Mouse (Mus musculus) granulocyte monocyte progenitor cell, adult 5-6 weeks (primary cell): ENCODE measurements around the gene Map3k12. TPM values are rescaled to one million over a fixed set of nuclear protein-coding genes. Genes with fewer than 3 reads are reported as not detected.

Source experiments
- ATAC-seq: replicated peaks from 2 replicates; pipeline ENCODE4 v1.8.0; 2016; ENCODE audit warnings: mild to moderate bottlenecking, moderate TSS enrichment, inconsistent platforms; ENCODE audit not compliant: poor library complexity, severe bottlenecking
- total RNA-seq, 2 experiments: library from RNA; stranded (forward) in 1 of 2; stranded (reverse) in 1 of 2; fragments of 200-712, 200-1000 nt in 1 of 2; fragments of >200 nt in 1 of 2; fragmentation: Nextera tagmentation in 1 of 2; gene quantifications; 2 replicates each; pipeline ENCODE4 v1.2.3; 2014 to 2017

The Map3k12 gene
- total RNA-seq, 2 experiments from 2014 or later = 0.26 TPM; not detected in 1

DNA sequence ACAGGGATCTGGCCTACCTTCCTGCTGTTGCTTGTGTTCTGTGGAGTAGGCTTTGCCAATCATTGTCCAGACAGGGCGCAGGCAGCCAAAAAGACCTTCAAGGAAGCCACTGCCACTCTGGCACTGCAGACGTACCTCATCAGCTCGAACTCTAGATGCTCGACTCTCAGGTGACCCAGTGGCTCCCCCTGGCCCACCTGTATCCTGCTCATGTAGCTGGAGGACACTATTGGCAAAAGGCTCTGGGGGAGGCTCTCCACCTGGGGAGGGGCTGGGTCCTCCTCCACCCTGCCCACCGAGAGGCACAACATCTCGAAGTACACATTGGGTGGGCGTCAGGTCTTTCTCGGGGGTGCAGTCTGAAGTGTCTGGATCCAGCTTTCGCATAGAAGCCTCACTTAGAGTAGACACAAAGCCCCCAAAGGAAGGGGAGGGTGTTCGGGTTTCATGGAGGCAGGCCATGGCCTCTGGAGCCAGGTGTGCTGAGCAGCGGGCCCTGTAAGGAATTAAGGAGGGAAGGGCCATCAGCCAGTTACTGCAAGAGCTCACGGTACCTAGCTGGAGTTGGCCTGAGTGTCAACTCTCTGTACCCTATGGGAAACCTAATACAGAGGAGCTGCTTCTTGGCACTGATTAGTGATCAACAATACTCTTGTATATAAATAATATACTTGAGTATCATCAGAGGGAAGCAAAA is 11.6 kb downstream of the Map3k12 start:
- ATAC-seq = no peak

GRCm38 (mm10) chr15:102503924-102504782 is 12.7 kb downstream of the Map3k12 start:
- ATAC-seq = no peak

- ATAC-seq = no peak
Observed at GRCm38 (mm10) chr15:102503447-102503846, 13.4 kb downstream of the Map3k12 start, which contains the start of gene Gm10337. Gene Gm10337, plus strand, starts transcription at chr15:102503722.

- no peak for ATAC-seq
Observed at GRCm38 (mm10) chr15:102502254-102502840, 14.5 kb downstream of the Map3k12 start.

DNA sequence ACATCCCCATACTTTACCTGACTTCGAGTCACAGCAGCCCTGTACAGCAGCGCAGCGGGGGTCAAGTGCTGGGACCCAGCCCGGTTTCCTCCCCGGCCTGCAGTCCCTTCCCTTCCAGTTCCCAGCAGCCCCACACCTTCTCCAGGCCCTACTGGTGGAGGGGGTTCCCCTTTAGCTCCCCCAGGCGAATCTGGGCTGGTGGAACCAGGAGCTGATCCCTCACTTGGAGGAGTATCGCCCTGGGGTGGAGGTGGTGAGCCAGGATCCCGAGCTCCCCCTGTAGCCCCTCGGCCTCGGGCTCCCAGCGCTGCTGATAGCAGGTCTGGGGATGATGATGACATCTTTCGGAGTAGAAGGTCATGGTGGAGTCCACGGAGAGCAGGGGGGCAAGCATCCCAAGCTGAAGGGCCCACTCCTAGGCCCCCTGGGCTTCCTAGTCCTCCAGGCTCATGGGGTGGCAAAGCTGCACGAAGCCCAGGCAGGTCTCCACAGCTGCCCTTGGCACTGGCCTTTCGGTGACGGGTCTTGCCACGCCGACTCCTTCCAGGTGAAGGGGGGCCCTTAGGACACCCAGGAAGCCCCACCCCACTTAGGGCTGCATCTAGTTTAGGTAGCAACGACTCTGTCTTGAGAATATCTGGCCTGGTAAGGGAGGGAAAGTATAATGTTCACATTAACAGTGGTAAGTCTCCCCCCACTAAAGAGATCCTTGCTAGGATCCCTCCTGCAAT is 15.6 kb downstream of the Map3k12 start:
- no peak for ATAC-seq

- ATAC-seq = no peak
Observed at GRCm38 (mm10) chr15:102500479-102500878, 16.4 kb downstream of the Map3k12 start.

- ATAC-seq = no peak
Observed at GRCm38 (mm10) chr15:102499851-102500250, 17.0 kb downstream of the Map3k12 start.

- peak; percentile 27 for ATAC-seq
Observed at GRCm38 (mm10) chr15:102499370-102499769, 17.5 kb downstream of the Map3k12 start.

- ATAC-seq = no peak
Observed at GRCm38 (mm10) chr15:102498322-102498721, 18.5 kb downstream of the Map3k12 start.

DNA sequence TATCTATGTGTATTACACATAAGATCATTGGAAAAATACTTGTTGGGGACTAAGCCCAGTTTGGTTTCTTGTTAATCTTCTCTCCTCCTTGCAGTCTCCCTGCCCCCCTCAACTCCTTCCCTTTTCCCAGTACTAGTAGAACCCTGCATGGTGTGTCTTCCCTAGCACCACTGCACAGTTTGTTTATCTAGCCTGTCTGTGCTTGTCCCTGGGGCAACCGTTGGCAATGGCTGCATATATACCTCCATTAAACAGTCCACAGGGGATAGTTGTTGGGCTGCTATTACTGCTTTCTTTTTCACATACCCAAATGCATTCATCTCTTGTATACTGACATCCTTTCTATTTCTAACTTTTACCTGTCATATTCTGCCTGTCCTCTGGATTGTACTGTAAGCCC is 29.2 kb downstream of the Map3k12 start:
- ATAC-seq = no peak

- ATAC-seq = no peak
Observed at GRCm38 (mm10) chr15:102485853-102486252, 31.0 kb downstream of the Map3k12 start.

- no peak for ATAC-seq
Observed at GRCm38 (mm10) chr15:102483136-102483535, 33.7 kb downstream of the Map3k12 start.

DNA sequence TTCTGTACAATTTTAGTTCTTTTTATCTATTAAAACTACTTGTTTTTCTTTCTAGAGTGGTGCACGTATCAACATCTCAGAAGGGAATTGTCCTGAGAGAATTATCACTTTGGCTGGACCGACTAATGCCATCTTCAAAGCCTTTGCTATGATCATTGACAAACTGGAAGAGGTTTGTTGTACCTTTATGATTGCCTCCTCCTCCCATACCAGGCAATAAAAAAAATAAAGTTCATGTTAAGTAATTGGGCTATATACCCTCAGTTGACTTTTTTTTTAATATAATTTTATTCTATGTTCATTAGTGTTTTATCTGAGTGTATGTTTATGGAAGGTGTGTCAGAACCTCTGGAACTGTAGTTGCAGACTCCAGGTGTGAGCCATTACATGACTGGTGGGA is 42.3 kb downstream of the Map3k12 start:
- no peak for ATAC-seq

GRCm38 (mm10) chr15:102473246-102473645 is 43.6 kb downstream of the Map3k12 start:
- no peak for ATAC-seq

DNA sequence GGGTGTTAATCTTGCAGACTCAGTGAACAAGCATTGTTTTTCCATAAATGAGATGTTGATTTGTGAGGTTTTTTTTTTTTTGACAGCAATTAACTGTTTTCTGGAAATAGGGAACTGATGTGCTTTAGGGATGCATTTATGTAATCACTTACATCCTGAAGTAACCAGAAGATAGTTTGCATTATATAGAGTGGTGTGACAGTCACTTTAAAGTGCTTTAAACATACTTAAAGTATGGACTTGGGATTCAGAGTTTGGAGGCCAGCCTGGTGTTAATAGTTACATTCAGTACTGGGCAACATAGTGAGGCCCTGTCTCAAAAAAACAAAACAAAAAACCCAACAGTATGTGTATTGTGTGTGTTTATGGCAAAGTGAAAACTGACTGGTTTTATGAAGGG is 45.1 kb downstream of the Map3k12 start:
- ATAC-seq = no peak

DNA sequence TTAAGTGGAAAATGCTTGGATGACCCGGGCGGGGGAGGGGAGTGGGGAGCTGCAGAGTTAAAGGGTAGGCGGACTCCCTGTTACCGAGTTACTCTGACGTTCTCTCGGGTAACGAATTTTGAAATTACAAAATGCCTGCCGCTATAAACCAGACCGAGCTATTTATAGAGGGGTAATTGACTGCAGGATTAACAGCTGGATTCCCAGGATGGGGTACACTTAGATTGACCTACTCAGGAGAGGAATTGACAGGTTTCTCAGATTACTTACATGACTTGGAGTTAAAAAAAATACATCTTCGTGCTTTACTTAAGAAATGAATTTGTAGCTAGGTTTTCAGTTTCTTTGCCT is 45.6 kb downstream of the Map3k12 start:
- no peak; the same call in 1 of the 2 replicates for ATAC-seq

GRCm38 (mm10) chr15:102470605-102471294 is 46.1 kb downstream of the Map3k12 start:
- peak; percentile 38 for ATAC-seq

DNA sequence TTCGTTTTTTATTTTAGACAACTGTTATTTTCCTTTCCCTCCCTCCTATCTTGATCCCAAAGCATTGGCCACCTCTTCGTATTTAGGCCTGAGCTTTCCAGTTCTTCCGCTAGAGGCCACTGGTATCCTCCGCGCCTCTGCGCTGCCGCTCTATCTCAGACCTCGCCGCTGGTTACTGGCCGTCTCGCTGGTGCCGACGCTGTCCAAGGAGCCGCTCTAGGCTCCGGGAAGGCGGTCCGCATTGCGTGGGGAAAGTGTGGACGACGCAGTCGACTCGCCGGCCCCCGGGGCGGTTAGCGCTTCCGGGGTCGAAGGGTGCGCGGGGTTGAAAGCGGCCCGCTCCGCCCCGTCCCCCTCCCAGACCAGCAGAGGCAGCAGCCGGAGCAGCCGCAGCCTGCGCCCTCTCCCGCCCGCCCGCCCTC is 46.7 kb downstream of the Map3k12 start, which contains the start of gene Pcbp2:
Gene Pcbp2, plus strand, starts transcription at position 357 of the 422 bp plus-strand sequence.
- peak; percentile 96 for ATAC-seq

DNA sequence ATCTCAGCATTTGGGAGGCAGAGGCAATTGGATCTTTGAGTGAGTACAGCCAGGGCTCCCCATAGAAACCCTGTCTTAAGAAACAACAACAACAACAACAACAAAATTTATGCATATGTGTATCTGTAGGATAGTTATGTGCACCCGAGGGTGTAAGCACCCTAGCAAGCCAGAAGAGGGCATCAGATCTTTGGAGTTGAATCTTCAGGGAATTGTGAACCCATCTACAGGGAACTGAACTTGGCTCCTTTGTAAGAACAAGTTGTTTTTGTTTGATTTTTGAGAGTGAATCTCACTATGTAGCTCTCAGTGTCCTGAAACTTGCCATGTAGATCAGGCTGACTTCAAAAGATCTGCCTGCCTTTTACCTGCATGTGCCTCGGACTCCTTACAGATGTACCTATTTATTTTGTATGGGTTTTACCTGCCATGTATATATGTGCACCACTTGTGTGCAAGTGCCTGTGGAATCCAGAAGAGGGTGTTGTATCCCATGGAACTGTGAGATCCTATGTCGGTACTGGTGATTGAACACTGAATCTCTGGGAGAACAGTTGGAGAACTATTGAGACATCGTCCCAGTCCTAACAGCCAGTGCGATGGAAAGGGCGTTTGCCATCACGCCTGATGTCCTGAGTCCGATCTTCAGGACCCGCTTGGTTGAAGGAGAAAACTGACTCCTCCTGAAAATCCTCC is 48.0 kb downstream of the Map3k12 start:
- no peak for ATAC-seq
